In the genomic region with DNA sequence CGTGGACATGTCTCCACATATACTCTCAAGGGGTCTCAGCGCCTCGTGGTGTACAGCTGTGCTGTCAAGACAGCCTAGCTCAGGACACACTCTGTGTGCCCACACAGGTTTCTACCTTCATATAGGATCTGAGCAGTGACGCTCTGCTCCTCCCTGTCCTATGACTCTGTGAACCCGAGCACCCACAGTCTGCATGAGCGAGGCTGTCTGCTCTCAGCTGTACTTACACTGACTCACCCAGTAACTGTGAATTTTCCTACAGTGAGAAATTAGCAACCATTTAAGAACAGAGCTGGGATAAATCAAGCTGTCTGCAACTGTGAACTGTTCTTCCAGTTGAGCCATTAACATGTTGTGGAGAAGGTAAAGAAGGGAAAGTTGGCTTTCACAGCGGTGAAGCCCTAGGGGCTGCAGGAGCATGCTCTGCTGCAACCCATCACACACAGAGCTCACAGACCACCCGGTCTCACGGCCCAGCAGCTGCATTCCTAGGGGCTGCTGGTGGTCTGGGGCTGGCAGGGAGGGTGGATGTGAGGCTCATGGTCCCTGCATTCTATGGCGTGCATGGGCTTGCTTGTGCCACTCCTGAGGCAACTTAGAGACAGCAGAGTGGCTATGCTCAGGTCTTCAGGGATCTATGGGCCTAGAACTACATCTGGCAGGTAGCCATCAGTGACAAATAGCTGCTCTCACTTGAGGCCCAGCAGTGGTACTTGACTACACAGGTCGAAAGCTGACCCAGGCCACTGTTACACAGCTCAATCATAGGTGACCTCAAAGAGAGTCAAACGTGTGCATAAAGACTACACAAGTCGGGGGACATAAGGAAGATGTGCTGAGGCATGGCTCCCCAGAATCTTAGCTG, we compare ENCODE assay signal across 15 mouse cellular contexts. TPM values are rescaled to one million over a fixed set of nuclear protein-coding genes. Genes with fewer than 3 reads are reported as not detected.
DNase-seq lines count a peak whose midpoint lies in the region; ATAC-seq and TF ChIP-seq lines count a peak whose summit lies in the region.
"Had no signal": no experiment of that assay in that cellular context is flagged by ENCODE, and none has a peak within 500 bp of the region (broad histone marks: within the 10 kb centered on the region; RNA-seq: fewer than 3 reads in every experiment).

No protein-coding gene starts in this region.

- no peak for TF ChIP-seq POLR2A in heart, adult 2 months (IDR thresholded peaks at IDR 0.05; ENCODE audit: insufficient read depth, low read depth, low read length)

- no peak for TF ChIP-seq CTCF in heart, adult 2 months (IDR thresholded peaks at IDR 0.05)

- H3K27ac ChIP-seq in heart, embryonic 15.5 days = no peak overlapping the region
- no peak overlapping the region for H3K27ac ChIP-seq in heart, adult 2 months
- 0 out of 2 replicates have a peak overlapping the region, but pooled peaks have one; percentile 24 for H3K27ac ChIP-seq in limb, embryonic 11.5 days (replicated peaks; ENCODE audit: low read depth, low read length)
- no peak overlapping the region for H3K27ac ChIP-seq in limb, embryonic 10.5 days
- peak overlapping the region; percentile 82 for H3K27ac ChIP-seq in embryonic facial prominence, embryonic 13.5 days
- H3K27ac ChIP-seq in stomach, embryonic 14.5 days (ENCODE audit: low read length) = peak overlapping the region; percentile 39; the same call in 1 of the 2 replicates

- H3K4me2 ChIP-seq in heart, embryonic 15.5 days = no peak overlapping the region
- no peak overlapping the region for H3K4me2 ChIP-seq in limb, embryonic 11.5 days (ENCODE audit: low read depth, severe bottlenecking)
- no peak overlapping the region for H3K4me2 ChIP-seq in embryonic facial prominence, embryonic 13.5 days
- no peak overlapping the region for H3K4me2 ChIP-seq in stomach, embryonic 14.5 days (replicated peaks; ENCODE audit: low read depth, low read length)

- H3K79me2 ChIP-seq in heart, adult 2 months (replicated peaks; ENCODE audit: control insufficient read depth, insufficient read depth, low read length) = no peaks in the 10 kb centered on the region

- no peak for DNase-seq in heart, adult 2 months
- DNase-seq in limb, embryonic 11.5 days (ENCODE audit: low spot score) = no peak
- no peak for DNase-seq in limb, embryonic 10.5 days (ENCODE audit: low spot score)
- no peak for DNase-seq in gastrocnemius, postnatal 4 days (ENCODE audit: low spot score in 2 of 2)
- no peak for DNase-seq in ovary, adult 18-20 months (ENCODE audit: low spot score)
- DNase-seq: cerebellum, postnatal 25 days; kidney, adult 8-10 months; liver, postnatal 0 days had no signal

- intact Hi-C loops in heart, adult 2 months (cut with DNase I) = no loop called here

- H3K36me3 ChIP-seq in heart, embryonic 15.5 days = peaks cover 5% of the 10 kb centered on the region; the same call in 1 of the 2 replicates
- no peaks in the 10 kb centered on the region for H3K36me3 ChIP-seq in heart, adult 2 months (ENCODE audit: control insufficient read depth, insufficient read depth, low read length)
- H3K36me3 ChIP-seq in limb, embryonic 11.5 days (ENCODE audit: control insufficient read depth, insufficient read depth, low read length) = peaks cover 4% of the 10 kb centered on the region; the same call in 1 of the 2 replicates
- H3K36me3 ChIP-seq in limb, embryonic 10.5 days = peaks cover 62% of the 10 kb centered on the region
- peaks cover 32% of the 10 kb centered on the region for H3K36me3 ChIP-seq in embryonic facial prominence, embryonic 13.5 days
- peaks cover 3% of the 10 kb centered on the region for H3K36me3 ChIP-seq in stomach, embryonic 14.5 days (ENCODE audit: control insufficient read depth, insufficient read depth, low read length)

- H3K27me3 ChIP-seq in heart, embryonic 15.5 days = no peaks in the 10 kb centered on the region
- no peaks in the 10 kb centered on the region for H3K27me3 ChIP-seq in heart, adult 2 months (ENCODE audit: control insufficient read depth, insufficient read depth, low read length)
- H3K27me3 ChIP-seq in limb, embryonic 11.5 days (ENCODE audit: control insufficient read depth, insufficient read depth, low read length) = no peaks in the 10 kb centered on the region
- H3K27me3 ChIP-seq in limb, embryonic 10.5 days (ENCODE audit: low read depth, poor library complexity, severe bottlenecking) = no peaks in the 10 kb centered on the region
- H3K27me3 ChIP-seq in embryonic facial prominence, embryonic 13.5 days = no peaks in the 10 kb centered on the region
- no peaks in the 10 kb centered on the region for H3K27me3 ChIP-seq in stomach, embryonic 14.5 days (ENCODE audit: control insufficient read depth, insufficient read depth, low read length)

- no peak overlapping the region for H3K4me3 ChIP-seq in heart, embryonic 15.5 days
- H3K4me3 ChIP-seq in heart, adult 2 months = no peak overlapping the region
- no peak overlapping the region for H3K4me3 ChIP-seq in limb, embryonic 11.5 days (ENCODE audit: low read depth, low read length)
- H3K4me3 ChIP-seq in limb, embryonic 10.5 days = no peak overlapping the region
- H3K4me3 ChIP-seq in embryonic facial prominence, embryonic 13.5 days = no peak overlapping the region
- H3K4me3 ChIP-seq in stomach, embryonic 14.5 days (ENCODE audit: low read depth, low read length) = no peak overlapping the region

- no peak for TF ChIP-seq EP300 in heart, adult 2 months (IDR thresholded peaks at IDR 0.05; ENCODE audit: insufficient read depth, low read depth, low read length)

- H3K9me3 ChIP-seq in heart, embryonic 15.5 days (replicated peaks) = no peaks in the 10 kb centered on the region
- H3K9me3 ChIP-seq in limb, embryonic 11.5 days (ENCODE audit: control insufficient read depth, low read length) = no peaks in the 10 kb centered on the region
- no peaks in the 10 kb centered on the region for H3K9me3 ChIP-seq in limb, embryonic 10.5 days (replicated peaks)
- no peaks in the 10 kb centered on the region for H3K9me3 ChIP-seq in embryonic facial prominence, embryonic 13.5 days
- no peaks in the 10 kb centered on the region for H3K9me3 ChIP-seq in stomach, embryonic 14.5 days (ENCODE audit: control insufficient read depth, low read depth, low read length)

- peak; percentile 33; the same call in 1 of the 2 replicates for ATAC-seq in heart, embryonic 15.5 days (replicated peaks; ENCODE audit: insufficient number of reproducible peaks, insufficient read depth, low FRiP score, low read depth)
- no peak for ATAC-seq in limb, embryonic 11.5 days (ENCODE audit: insufficient number of reproducible peaks, low FRiP score, low TSS enrichment, low read depth)
- peak; percentile 38; the same call in 1 of the 2 replicates for ATAC-seq in embryonic facial prominence, embryonic 13.5 days (ENCODE audit: insufficient number of reproducible peaks, insufficient read depth, low FRiP score, low TSS enrichment, low read depth)
- peak; percentile 37; the same call in 1 of the 2 replicates for ATAC-seq in stomach, embryonic 14.5 days (ENCODE audit: insufficient number of reproducible peaks, insufficient read depth, low FRiP score, low read depth)
- ATAC-seq: liver, postnatal 0 days had no signal

- H3K9ac ChIP-seq in heart, embryonic 15.5 days = no peak overlapping the region
- no peak overlapping the region for H3K9ac ChIP-seq in heart, adult 2 months (ENCODE audit: low read depth, low read length)
- no peak overlapping the region for H3K9ac ChIP-seq in limb, embryonic 11.5 days (ENCODE audit: low read length)
- no peak overlapping the region for H3K9ac ChIP-seq in embryonic facial prominence, embryonic 13.5 days
- no peak overlapping the region for H3K9ac ChIP-seq in stomach, embryonic 14.5 days (replicated peaks; ENCODE audit: low read depth, low read length)
- H3K9ac ChIP-seq: liver, postnatal 0 days had no signal

- 68% methylated on average over 13 of the region's 13 CpGs for WGBS in heart, embryonic 15.5 days
- 86% methylated on average over 13 of the region's 13 CpGs for WGBS in heart, adult 2 months
- WGBS in limb, embryonic 11.5 days = 75% methylated on average over 13 of the region's 13 CpGs
- 79% methylated on average over 13 of the region's 13 CpGs for WGBS in limb, embryonic 10.5 days
- WGBS in embryonic facial prominence, embryonic 13.5 days = 60% methylated on average over 13 of the region's 13 CpGs
- 73% methylated on average over 13 of the region's 13 CpGs for WGBS in stomach, embryonic 14.5 days

- H3K4me1 ChIP-seq in heart, embryonic 15.5 days (replicated peaks) = peaks cover 19% of the 10 kb centered on the region
- H3K4me1 ChIP-seq in heart, adult 2 months (ENCODE audit: control insufficient read depth, insufficient read depth, low read length) = peaks cover 4% of the 10 kb centered on the region
- no peaks in the 10 kb centered on the region for H3K4me1 ChIP-seq in limb, embryonic 11.5 days (ENCODE audit: control insufficient read depth, insufficient read depth, low read length)
- peaks cover 6% of the 10 kb centered on the region for H3K4me1 ChIP-seq in limb, embryonic 10.5 days
- peaks cover 55% of the 10 kb centered on the region for H3K4me1 ChIP-seq in embryonic facial prominence, embryonic 13.5 days
- 0 out of 2 replicates have a peak, but pooled peaks cover 6% of the 10 kb centered on the region for H3K4me1 ChIP-seq in stomach, embryonic 14.5 days (ENCODE audit: control insufficient read depth, insufficient read depth, low read length)

RNA-seq across cellular contexts. Expression of gene Jmjd4, which starts 36.6 kb away (rescaled TPM):
- polyA plus RNA-seq in heart, embryonic 15.5 days (2015; fragmentation: Nextera tagmentation; extraction: Ambion mirVana) = 8.8 and 11.4 TPM in 2 replicates
- total RNA-seq in heart, adult 2 months (2021) = 10 to 100 TPM; 11.8 to 12.9 TPM
- polyA plus RNA-seq in heart, adult 2 months (2012; rRNA removed) = 6.6 and 11.2 TPM in 2 replicates
- polyA plus RNA-seq in limb, embryonic 11.5 days (2014; fragmentation: Nextera tagmentation; extraction: Ambion mirVana) = 19.1 and 20.1 TPM in 2 replicates
- 16.8 and 21.8 TPM in 2 replicates for polyA plus RNA-seq in limb, embryonic 10.5 days (2016; fragmentation: Nextera tagmentation; extraction: Ambion mirVana)
- polyA plus RNA-seq in embryonic facial prominence, embryonic 13.5 days (2015; fragmentation: Nextera tagmentation; extraction: Ambion mirVana) = 14.9 and 15.4 TPM in 2 replicates
- polyA plus RNA-seq in stomach, embryonic 14.5 days (2014; fragmentation: Nextera tagmentation; extraction: Ambion mirVana) = 11.2 and 12.6 TPM in 2 replicates
- total RNA-seq in gastrocnemius, postnatal 4 days (2021) = 10 to 100 TPM in 1 of 2 experiments, 1 to 10 TPM in 1; 8.5 to 10.0 TPM

RNA-seq across cellular contexts. Expression of gene Snap47, which starts 37.8 kb away (rescaled TPM):
- polyA plus RNA-seq in heart, embryonic 15.5 days (2015; fragmentation: Nextera tagmentation; extraction: Ambion mirVana) = 81.0 and 88.9 TPM in 2 replicates
- 10 to 100 TPM; 37.7 to 42.2 TPM for total RNA-seq in heart, adult 2 months (2021)
- 49.4 and 85.7 TPM in 2 replicates for polyA plus RNA-seq in heart, adult 2 months (2012; rRNA removed)
- 144 and 148 TPM in 2 replicates for polyA plus RNA-seq in limb, embryonic 11.5 days (2014; fragmentation: Nextera tagmentation; extraction: Ambion mirVana)
- 106 and 122 TPM in 2 replicates for polyA plus RNA-seq in limb, embryonic 10.5 days (2016; fragmentation: Nextera tagmentation; extraction: Ambion mirVana)
- 137 and 140 TPM in 2 replicates for polyA plus RNA-seq in embryonic facial prominence, embryonic 13.5 days (2015; fragmentation: Nextera tagmentation; extraction: Ambion mirVana)
- 113 and 116 TPM in 2 replicates for polyA plus RNA-seq in stomach, embryonic 14.5 days (2014; fragmentation: Nextera tagmentation; extraction: Ambion mirVana)
- total RNA-seq in gastrocnemius, postnatal 4 days (2021) = 10 to 100 TPM; 34.8 to 40.9 TPM

RNA-seq across cellular contexts. Expression of gene Prss38, which starts 37.8 kb away (rescaled TPM):
- not detected in 2 replicates for polyA plus RNA-seq in heart, embryonic 15.5 days (2015; fragmentation: Nextera tagmentation; extraction: Ambion mirVana)
- total RNA-seq in heart, adult 2 months (2021) = not detected
- polyA plus RNA-seq in heart, adult 2 months (2012; rRNA removed) = not detected in 2 replicates
- polyA plus RNA-seq in limb, embryonic 11.5 days (2014; fragmentation: Nextera tagmentation; extraction: Ambion mirVana) = not detected in 2 replicates
- not detected in 2 replicates for polyA plus RNA-seq in limb, embryonic 10.5 days (2016; fragmentation: Nextera tagmentation; extraction: Ambion mirVana)
- not detected in 2 replicates for polyA plus RNA-seq in embryonic facial prominence, embryonic 13.5 days (2015; fragmentation: Nextera tagmentation; extraction: Ambion mirVana)
- not detected in 2 replicates for polyA plus RNA-seq in stomach, embryonic 14.5 days (2014; fragmentation: Nextera tagmentation; extraction: Ambion mirVana)
- total RNA-seq in gastrocnemius, postnatal 4 days (2021) = not detected
- total RNA-seq: adrenal gland, adult 18-20 months; heart, postnatal 25 days had no signal
- polyA plus RNA-seq: forebrain, embryonic 11.5 days; gonadal fat pad, adult 2 months; liver, postnatal 0 days had no signal

RNA-seq across cellular contexts. Expression of gene Zfp867, which starts 59.0 kb away (rescaled TPM):
- polyA plus RNA-seq in heart, embryonic 15.5 days (2015; fragmentation: Nextera tagmentation; extraction: Ambion mirVana) = 5.9 and 6.9 TPM in 2 replicates
- 1 to 10 TPM; 3.0 to 4.7 TPM for total RNA-seq in heart, adult 2 months (2021)
- polyA plus RNA-seq in heart, adult 2 months (2012; rRNA removed) = 1.00 and 2.1 TPM in 2 replicates
- polyA plus RNA-seq in limb, embryonic 11.5 days (2014; fragmentation: Nextera tagmentation; extraction: Ambion mirVana) = 9.4 and 10.0 TPM in 2 replicates
- 5.7 and 7.9 TPM in 2 replicates for polyA plus RNA-seq in limb, embryonic 10.5 days (2016; fragmentation: Nextera tagmentation; extraction: Ambion mirVana)
- 10.5 and 11.3 TPM in 2 replicates for polyA plus RNA-seq in embryonic facial prominence, embryonic 13.5 days (2015; fragmentation: Nextera tagmentation; extraction: Ambion mirVana)
- 9.0 and 9.1 TPM in 2 replicates for polyA plus RNA-seq in stomach, embryonic 14.5 days (2014; fragmentation: Nextera tagmentation; extraction: Ambion mirVana)
- total RNA-seq in gastrocnemius, postnatal 4 days (2021) = 1 to 10 TPM; 5.7 to 6.1 TPM

Comparison
In these comparisons a context has a peak if more than half of its experiments do, and no peak if none do; other contexts are left out.
1. H3K27ac ChIP-seq: peak in limb, embryonic 11.5 days (single experiment), embryonic facial prominence, embryonic 13.5 days (single experiment) and stomach, embryonic 14.5 days (single experiment); none in heart, embryonic 15.5 days (single experiment), heart, adult 2 months (single experiment) and limb, embryonic 10.5 days (single experiment).